Mouse (Mus musculus) hematopoietic stem cell, adult 5-6 weeks (primary cell): ENCODE measurements around the gene Numa1. TPM values are rescaled to one million over a fixed set of nuclear protein-coding genes. Genes with fewer than 3 reads are reported as not detected.
"Not testable (repeated sequence)": the region's sequence is repeated elsewhere in the genome, so short reads cannot be mapped to it uniquely, and the experiment has no call there.

Experiments
- ATAC-seq, 2 experiments: fragments of 125-278 bp in 1 of 2; replicated peaks in 1 of 2; 2 replicates each; pipeline ENCODE4 v1.8.0; 2016 to 2017; ENCODE audit warnings: inconsistent platforms in 2 of 2, mild to moderate bottlenecking in 2 of 2, moderate number of reproducible peaks in 2 of 2, low read depth in 1 of 2, moderate TSS enrichment in 1 of 2; ENCODE audit not compliant: low FRiP score in 2 of 2, poor library complexity in 2 of 2, severe bottlenecking in 2 of 2, insufficient read depth in 1 of 2, low TSS enrichment in 1 of 2
- total RNA-seq: library from RNA; stranded (forward); fragments of 172-1452, 232-1000 nt; gene quantifications from 2 replicates; pipeline ENCODE4 v1.2.3, GENCODE M21; 2017

The Numa1 gene
- 315 and 392 TPM in 2 replicates for total RNA-seq

DNA sequence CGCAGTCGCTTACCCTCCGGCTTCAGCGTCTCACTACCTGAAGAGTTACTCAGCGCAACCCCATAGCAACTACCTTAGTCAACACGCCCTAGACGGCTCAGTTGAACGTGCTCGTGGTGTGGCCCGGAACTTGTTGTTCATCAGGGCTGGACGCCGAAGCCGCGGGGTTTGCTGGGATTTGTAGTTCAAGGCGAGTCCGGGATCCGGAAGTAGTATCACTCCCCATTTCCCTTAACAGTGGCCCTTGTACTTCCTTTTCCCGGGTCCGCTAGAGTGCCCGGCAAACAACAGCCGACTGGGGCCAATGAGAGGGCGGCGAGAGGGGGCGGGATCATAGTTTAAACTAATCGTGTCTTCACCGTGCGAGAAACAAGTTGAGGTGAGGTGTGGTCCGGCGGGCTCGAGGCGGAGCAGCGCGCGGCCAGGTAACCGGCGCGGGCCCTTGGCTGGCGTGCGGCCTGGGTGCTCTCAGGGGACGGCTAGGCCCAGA is at the start of gene Numa1, which contains the start of gene Lrrc51:
Gene Numa1, plus strand, starts transcription at position 361 of the 490 bp plus-strand sequence.
Gene Lrrc51, minus strand, starts transcription at position 145 of the 490 bp plus-strand sequence.
- ATAC-seq = peak; percentile 98 to 99

DNA sequence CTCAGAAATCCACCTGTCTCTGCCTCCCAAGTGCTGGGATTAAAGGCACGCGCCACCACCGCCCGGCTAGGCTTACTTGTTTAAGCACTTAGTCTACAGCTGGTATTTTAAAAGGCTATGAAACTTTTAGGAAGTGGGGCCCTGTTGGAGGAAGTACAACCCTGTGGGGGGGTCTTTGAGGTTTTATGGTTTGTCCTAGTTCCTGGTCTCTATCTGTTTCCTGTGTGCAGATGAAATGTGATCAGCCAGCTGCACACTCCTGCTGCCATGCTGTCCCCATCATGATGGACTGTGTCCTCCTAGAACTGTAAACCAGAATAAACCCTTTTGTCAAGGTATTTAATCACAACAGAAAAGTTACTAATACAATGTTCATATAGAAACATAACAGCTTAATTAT is 49.8 kb upstream of the Numa1 start:
- ATAC-seq = no peak

GRCm38 (mm10) chr7:101886274-101886673 is 47.6 kb upstream of the Numa1 start:
- no peak for ATAC-seq

DNA sequence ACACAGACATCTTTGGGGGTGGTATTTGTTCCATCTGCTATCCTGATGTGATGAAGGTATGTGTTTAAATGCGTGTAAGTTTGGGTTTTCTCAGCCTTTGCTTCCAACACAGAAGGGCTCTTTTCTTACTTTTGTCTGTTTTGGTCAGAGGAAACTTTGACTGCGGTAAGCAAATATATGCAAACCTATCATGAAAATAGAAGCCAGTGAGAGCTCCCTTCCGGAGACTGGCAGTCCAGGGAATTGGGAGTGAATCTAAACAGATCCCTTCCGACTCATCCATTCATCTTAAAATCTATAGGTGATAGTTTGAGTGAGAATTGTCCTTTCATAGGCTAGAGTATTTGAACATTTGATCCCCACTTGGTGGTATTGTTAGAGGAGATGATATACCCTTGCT is 45.5 kb upstream of the Numa1 start:
- no peak for ATAC-seq

GRCm38 (mm10) chr7:101895695-101896094 is 38.2 kb upstream of the Numa1 start:
- no peak for ATAC-seq

- peak; percentile 94 for ATAC-seq
Observed at GRCm38 (mm10) chr7:101896104-101897066, 37.5 kb upstream of the Numa1 start.

- no peak for ATAC-seq
Observed at GRCm38 (mm10) chr7:101900331-101901097, 33.4 kb upstream of the Numa1 start.

GRCm38 (mm10) chr7:101901969-101902368 is 31.9 kb upstream of the Numa1 start:
- ATAC-seq = no peak

- no peak for ATAC-seq
Observed at GRCm38 (mm10) chr7:101902846-101903245, 31.1 kb upstream of the Numa1 start.

DNA sequence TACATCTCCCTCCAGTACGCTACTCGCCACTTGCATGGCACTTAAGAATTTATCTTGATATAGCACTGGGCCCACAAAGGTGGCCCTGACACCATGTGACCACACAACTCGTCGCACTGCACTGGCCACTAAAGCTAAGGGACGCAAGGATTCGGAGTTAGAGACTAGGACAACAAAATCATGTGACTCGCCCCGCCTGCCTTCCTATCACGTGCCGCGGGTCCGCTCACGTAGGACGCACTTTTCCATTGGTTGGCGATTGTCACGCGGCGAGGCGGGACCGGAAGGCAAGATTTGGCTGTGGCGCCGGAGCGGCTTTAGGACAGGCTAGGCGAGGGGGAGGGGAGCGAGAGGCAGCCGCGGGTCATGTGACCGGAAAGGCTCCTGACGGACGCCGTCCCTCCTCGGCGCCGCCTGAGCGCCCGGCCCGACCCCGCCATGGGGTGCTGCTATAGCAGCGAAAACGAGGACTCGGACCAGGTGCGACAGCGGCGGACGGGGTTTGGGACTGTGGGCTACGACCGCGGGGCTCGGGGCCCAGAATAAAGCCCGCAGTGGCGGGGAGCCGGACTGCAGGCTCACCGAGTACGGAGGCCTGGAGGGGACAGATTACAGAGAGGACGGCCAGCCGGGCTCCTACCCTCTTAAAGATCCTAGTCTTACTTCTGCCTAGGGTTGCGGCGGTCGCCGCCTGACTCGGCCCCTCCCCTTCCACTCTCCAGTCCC is 28.2 kb upstream of the Numa1 start, which contains the start of gene Lamtor1:
Gene Lamtor1, plus strand, starts transcription at position 344 of the 726 bp plus-strand sequence.
- peak; percentile 92 to 94 for ATAC-seq

DNA sequence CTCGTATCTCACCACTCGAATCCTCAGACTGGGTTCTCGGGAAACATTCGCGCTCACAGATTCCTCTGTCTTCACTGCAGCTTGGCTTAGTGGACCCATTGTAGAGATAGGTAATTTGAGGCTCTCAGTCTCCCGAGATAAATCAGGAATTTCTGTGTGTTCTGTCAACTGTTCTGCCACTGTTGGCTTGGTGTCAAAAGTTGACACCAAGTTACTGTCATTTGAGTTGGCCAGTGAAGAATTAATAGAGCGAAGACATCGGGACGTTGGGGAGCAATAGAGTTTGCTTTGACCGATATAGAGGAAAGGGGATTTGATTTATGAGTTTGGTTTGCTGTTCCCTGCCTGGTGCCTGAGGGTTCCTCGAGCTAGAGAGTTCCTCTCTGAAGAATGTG is 27.6 kb upstream of the Numa1 start, which contains the start of gene Tomt:
Gene Tomt, minus strand, starts transcription at position 73 of the 395 bp plus-strand sequence.
- no peak for ATAC-seq

- ATAC-seq = no peak
Observed at GRCm38 (mm10) chr7:101906696-101907095, 27.2 kb upstream of the Numa1 start.

DNA sequence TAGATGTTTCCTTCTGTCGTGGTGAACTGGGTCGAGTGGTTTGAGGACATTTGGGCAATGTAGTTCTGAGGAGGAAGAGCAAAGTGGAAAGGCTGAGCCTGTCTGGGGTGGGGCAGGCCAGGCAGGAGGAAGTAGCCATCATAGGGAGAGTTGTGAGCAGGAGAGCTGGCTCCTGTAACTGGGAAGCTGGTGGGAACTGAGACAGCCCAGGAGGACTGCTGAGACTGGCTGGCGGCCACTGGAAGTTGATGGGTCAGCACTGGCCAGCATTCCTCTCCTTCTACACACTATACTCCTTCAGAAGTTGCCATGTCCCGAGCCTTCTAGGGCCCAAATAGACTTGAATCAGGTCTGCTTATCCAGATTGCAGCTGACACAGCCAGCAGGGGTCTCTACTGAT is 25.5 kb upstream of the Numa1 start:
- ATAC-seq = no peak

- no peak for ATAC-seq
Observed at GRCm38 (mm10) chr7:101910138-101910537, 23.8 kb upstream of the Numa1 start.

DNA sequence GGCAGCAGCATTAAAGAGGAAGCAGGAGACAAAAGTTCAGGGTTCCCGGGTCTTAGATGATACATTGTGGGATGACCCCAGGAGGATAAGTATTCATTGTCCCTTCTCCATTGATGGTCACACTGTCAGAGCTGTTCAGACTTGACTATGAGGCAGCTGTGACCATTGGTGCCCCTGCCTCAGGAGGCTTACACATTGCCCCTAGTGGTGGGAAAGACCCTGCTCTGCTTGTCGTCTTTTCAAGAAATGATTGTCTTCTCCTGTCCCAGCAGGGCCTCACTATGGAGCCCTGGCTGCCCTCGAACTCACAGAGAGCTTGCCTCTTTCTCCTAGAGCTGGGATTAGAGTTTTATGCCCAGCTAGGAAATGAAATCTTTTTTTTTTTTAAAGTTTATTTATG is 21.9 kb upstream of the Numa1 start:
- no peak for ATAC-seq

DNA sequence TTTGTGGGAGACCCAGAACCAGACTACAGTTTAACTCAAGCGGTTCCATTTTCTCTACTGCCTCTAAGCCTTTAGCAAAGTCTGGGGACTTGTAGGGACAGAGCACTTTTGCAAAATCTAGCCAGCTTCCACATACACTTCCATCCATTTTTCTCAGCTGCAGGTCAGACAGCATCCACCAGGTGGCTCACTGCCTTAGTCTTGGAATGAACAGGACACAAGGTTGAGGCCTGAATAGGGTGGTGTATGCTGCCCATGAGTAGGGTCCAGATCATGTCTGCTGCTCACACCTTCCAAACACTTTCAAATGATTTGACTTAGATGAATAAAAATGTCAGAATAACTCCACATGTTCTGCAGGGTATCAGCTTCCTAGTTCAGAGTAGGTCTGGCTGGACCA is 15.8 kb upstream of the Numa1 start:
- peak; percentile 75 to 82 for ATAC-seq

DNA sequence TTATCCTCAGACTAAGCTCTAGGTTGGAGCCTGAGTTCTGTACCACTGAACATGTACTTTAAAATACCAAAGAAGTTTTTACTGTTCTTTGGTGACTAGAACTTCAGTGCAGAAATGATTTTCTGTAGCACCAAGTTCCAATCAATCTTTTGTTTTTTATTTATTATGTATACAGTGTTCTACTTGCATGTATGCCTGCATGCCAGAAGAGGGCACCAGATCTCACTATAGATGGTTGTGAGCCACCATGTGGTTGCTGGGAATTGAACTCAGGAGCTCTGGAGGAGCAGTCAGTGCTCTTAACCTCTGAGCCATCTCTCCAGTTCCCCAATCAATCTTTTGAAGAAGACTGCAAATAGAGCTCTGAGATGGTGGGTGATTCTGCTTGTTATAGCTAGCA is 8.0 kb upstream of the Numa1 start:
- ATAC-seq = not testable (repeated sequence)
